Mouse (Mus musculus) kidney, embryonic 16.5 days (tissue): ENCODE results near the gene Ece1. TPM values are rescaled to one million over a fixed set of nuclear protein-coding genes. Genes with fewer than 3 reads are reported as not detected.

Experiments used
- ATAC-seq: fragments of 200-750 bp; cut with Nextera tagmentation; 2 replicates; pipeline ENCODE4 v1.8.0; 2017; ENCODE audit warnings: moderate TSS enrichment; ENCODE audit not compliant: low FRiP score, low TSS enrichment
- H3K27ac ChIP-seq: fragments of 300-500 bp; sonication (generic); 2 replicates; pipeline ENCODE4 v1.5.1; 2014; ENCODE audit warnings: low read length
- H3K27me3 ChIP-seq: fragments of 300-500 bp; sonication (generic); 2 replicates; pipeline ENCODE4 v1.6.1; 2014; ENCODE audit warnings: low read length, control low read depth, mixed read lengths; ENCODE audit not compliant: insufficient read depth
- H3K36me3 ChIP-seq: fragments of 300-500 bp; sonication (generic); 2 replicates; pipeline ENCODE4 v1.6.1; 2014; ENCODE audit warnings: low read length, control low read depth, mixed read lengths; ENCODE audit not compliant: insufficient read depth
- H3K4me1 ChIP-seq: fragments of 300-500 bp; sonication (generic); 2 replicates; pipeline ENCODE4 v1.6.1; 2014; ENCODE audit warnings: low read length, control low read depth, mixed read lengths; ENCODE audit not compliant: insufficient read depth
- H3K4me2 ChIP-seq: fragments of 300-500 bp; sonication (generic); replicated peaks from 2 replicates; pipeline ENCODE4 v1.6.1; 2014; ENCODE audit warnings: low read depth, low read length
- H3K4me3 ChIP-seq: fragments of 300-500 bp; sonication (generic); 2 replicates; pipeline ENCODE4 v1.5.1; 2014; ENCODE audit warnings: mild to moderate bottlenecking, low read length
- H3K9ac ChIP-seq: fragments of 300-500 bp; sonication (generic); replicated peaks from 2 replicates; pipeline ENCODE4 v1.6.1; 2014; ENCODE audit warnings: low read length
- H3K9me3 ChIP-seq: fragments of 300-500 bp; sonication (generic); 2 replicates; pipeline ENCODE4 v1.6.1; 2016; ENCODE audit warnings: low read length, control low read depth
- WGBS: fragments of 180-500 bp; shearing (Covaris S2); extraction: QIAGEN DNeasy Blood & Tissue Kit; methylation state at CpG from one replicate; pipeline ENCODE4 v1.1.7; 2014; 5-methylcytosine and 5-hydroxymethylcytosine counted together
- polyA plus RNA-seq: library from polyadenylated mRNA; unstranded; fragments of >200 nt; fragmentation: Nextera tagmentation; extraction: Ambion mirVana; gene quantifications from 2 replicates; pipeline ENCODE4 v1.2.1, GENCODE M21; 2015

Ece1 gene
- polyA plus RNA-seq, 1 experiment from 2014 or later: 55.5 TPM

DNA sequence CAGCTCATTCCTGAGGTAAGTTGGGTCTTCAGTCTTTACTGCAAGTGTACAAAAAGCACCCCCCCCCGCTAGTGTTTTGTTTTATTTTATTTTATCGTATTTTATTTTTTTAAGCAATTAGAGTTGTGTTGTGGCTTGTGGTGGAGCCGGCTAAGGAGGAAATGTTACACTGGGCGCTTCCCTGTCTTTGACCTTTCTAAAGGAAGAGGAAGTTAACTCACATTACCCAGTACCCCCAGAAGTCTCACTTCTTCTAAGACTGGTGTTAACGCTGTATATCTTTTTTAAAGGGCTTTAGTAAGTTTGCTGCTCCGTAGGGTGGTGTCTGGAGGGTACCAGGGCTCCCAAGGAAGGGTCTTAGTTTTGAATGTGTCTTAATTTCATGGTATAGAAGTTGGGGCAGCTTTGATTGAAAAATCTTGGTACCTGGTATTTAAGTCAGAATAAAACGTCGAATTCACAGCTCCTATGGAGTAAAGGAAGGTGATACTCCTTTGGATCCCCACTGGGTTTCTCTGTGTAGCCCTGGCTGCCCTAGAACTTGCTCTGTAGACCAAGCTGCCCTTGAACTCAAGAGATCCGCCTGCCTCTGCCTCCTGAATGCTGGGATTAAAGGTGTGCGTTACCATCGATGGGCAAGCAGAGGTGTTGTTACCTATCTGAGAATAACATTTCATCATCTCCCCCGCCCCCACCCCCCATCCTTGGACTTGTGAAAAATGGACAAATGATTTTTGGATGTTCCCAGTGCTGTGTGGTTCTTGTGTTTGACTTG lies 132.7 kb downstream of the Ece1 start:
- no peak for ATAC-seq
- H3K9me3 ChIP-seq: peaks cover 6% of the 10 kb centered on the region; the same call in 1 of the 2 replicates
- peak overlapping the region; percentile 96 for H3K9ac ChIP-seq
- 33% methylated on average over 12 of the region's 12 CpGs for WGBS
- H3K27ac ChIP-seq: peak overlapping the region; percentile 90; the same call in 1 of the 2 replicates
- H3K27me3 ChIP-seq: no peaks in the 10 kb centered on the region
- H3K36me3 ChIP-seq: peaks cover 28% of the 10 kb centered on the region
- peak overlapping the region; percentile 82 for H3K4me3 ChIP-seq
- peak overlapping the region; percentile 70 for H3K4me2 ChIP-seq
- H3K4me1 ChIP-seq: peaks cover 35% of the 10 kb centered on the region

DNA sequence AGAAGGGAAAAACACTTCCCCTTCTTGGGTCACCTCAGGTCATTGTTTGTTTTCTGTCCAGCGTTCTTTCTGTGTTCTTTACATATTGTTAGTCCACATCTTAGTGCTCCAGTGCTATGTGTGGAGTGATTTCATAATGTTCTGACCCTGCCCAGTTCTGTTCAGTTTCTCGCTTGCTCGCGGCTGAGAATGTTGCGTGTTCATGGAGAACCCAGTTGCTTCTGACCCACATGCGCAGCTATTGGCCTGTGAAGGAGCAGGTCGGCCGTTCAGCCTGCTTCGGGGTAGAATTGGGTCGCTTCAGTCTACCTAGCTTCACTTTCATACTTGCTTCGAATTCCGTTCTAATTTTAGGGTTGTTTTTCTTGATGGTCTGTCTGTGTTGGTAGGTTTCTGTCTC lies 133.4 kb downstream of the Ece1 start:
- Histone ChIP-seq H3K27ac (peak overlapping the region; percentile 10; the same call in 1 of the 2 replicates), H3K9me3 (peaks cover 6% of the 10 kb centered on the region; the same call in 1 of the 2 replicates), H3K4me1 (peaks cover 38% of the 10 kb centered on the region), H3K4me2 (peak overlapping the region; percentile 70), H3K9ac (peak overlapping the region; percentile 96), H3K27me3 (no peaks in the 10 kb centered on the region), H3K36me3 (peaks cover 28% of the 10 kb centered on the region), H3K4me3 (peak overlapping the region; percentile 82)
- WGBS: 51% methylated on average over 12 of the region's 12 CpGs
- no peak for ATAC-seq

- Histone ChIP-seq H3K4me2 (no peak overlapping the region), H3K4me1 (peaks cover 29% of the 10 kb centered on the region), H3K4me3 (no peak overlapping the region), H3K27me3 (no peaks in the 10 kb centered on the region), H3K27ac (no peak overlapping the region), H3K9ac (no peak overlapping the region), H3K9me3 (peaks cover 6% of the 10 kb centered on the region; the same call in 1 of the 2 replicates), H3K36me3 (peaks cover 35% of the 10 kb centered on the region)
- 73% methylated on average over 4 of the region's 4 CpGs for WGBS
- no peak for ATAC-seq
Observed at GRCm38 (mm10) chr4:137998232-137998631, 136.2 kb downstream of the Ece1 start.

DNA sequence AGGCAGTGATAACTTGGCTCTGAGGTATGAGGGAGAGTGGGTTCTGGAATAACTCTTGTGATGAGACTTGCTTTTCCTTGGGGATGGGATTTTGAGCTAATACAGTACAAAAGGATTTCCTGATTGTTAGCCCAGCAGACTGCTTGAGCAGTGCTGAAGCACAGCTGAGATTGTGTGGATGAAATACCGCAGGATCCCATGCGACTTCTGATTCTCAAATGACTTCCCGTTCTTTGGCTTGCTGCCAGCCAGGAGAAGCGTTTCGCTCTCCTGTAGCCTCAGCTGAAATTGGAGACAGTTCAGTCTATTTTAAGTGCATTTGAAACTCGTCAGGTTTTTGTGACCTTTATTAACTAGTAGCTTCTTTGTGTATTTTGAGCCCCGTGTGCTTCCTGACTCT lies 138.6 kb downstream of the Ece1 start:
- Histone ChIP-seq H3K9ac (no peak overlapping the region), H3K4me1 (peaks cover 19% of the 10 kb centered on the region), H3K9me3 (peaks cover 6% of the 10 kb centered on the region; the same call in 1 of the 2 replicates), H3K36me3 (peaks cover 46% of the 10 kb centered on the region), H3K27ac (no peak overlapping the region), H3K27me3 (no peaks in the 10 kb centered on the region), H3K4me2 (no peak overlapping the region), H3K4me3 (no peak overlapping the region)
- ATAC-seq: no peak
- 15% methylated on average over 7 of the region's 7 CpGs for WGBS

DNA sequence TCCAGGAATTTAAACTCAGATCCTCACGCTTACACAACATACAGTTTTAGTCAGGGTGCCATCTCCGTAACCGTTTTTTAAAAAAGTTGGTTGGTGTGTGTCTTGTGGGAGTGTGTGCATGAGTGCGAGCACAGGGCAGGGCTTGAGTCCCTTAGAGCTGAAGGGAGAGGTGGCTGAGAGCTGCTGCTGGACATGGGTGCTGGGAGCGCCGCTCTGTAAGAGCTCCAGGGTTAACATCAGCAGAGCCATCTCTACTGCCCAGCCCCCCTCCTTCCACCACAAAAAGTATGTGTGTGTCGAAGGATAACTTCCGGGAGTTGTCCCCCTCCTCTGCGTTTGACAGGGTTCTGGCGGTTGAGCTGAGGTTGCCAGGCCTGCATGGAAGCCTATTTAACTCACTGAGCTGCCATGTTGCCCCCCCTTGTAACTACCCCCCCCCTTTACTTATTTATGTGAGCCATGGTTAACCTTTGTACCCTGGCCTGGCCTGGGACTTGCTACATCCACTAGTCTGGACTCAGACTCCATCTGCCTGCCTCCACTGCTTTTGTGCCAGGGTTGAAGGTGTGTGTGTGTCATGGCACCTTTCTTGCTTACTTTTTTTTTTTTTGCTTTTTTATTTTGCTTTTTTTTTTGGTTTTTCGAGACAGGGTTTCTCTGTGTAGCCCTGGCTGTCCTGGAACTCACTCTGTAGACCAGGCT lies 142.0 kb downstream of the Ece1 start:
- H3K4me3 ChIP-seq: no peak overlapping the region
- no peaks in the 10 kb centered on the region for H3K27me3 ChIP-seq
- H3K9me3 ChIP-seq: peaks cover 2% of the 10 kb centered on the region; the same call in 1 of the 2 replicates
- no peak overlapping the region for H3K9ac ChIP-seq
- no peak overlapping the region for H3K27ac ChIP-seq
- no peak overlapping the region for H3K4me2 ChIP-seq
- H3K36me3 ChIP-seq: peaks cover 40% of the 10 kb centered on the region
- peak; percentile 40; the same call in 1 of the 2 replicates for ATAC-seq
- peaks cover 8% of the 10 kb centered on the region for H3K4me1 ChIP-seq
- 74% methylated on average over 11 of the region's 11 CpGs for WGBS

DNA sequence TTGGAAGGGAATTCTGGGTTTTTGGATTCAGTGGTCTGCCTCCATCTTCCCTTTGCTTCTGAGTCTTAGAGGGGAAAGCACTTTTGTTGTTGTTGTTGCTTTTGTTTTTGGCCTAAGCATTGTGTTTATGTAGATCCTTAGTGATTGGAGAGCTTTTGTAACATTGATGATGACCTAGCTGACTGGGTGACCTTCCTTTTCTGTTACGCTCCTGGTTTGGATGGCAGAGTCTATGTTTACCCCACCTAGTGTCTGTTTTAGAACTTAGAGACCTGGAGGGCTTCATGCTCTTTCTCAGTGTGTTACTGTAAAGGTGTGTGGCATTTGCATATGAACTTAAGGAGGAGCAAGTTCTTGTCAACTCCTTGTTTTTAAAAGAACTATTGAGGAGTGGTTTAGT lies 143.7 kb downstream of the Ece1 start:
- Histone ChIP-seq H3K27ac (no peak overlapping the region), H3K36me3 (peaks cover 47% of the 10 kb centered on the region), H3K9ac (no peak overlapping the region), H3K27me3 (no peaks in the 10 kb centered on the region), H3K9me3 (no peaks in the 10 kb centered on the region), H3K4me3 (no peak overlapping the region), H3K4me1 (peaks cover 1% of the 10 kb centered on the region), H3K4me2 (no peak overlapping the region)
- no peak for ATAC-seq
- WGBS: 90% methylated on average over 1 of the region's 1 CpGs

DNA sequence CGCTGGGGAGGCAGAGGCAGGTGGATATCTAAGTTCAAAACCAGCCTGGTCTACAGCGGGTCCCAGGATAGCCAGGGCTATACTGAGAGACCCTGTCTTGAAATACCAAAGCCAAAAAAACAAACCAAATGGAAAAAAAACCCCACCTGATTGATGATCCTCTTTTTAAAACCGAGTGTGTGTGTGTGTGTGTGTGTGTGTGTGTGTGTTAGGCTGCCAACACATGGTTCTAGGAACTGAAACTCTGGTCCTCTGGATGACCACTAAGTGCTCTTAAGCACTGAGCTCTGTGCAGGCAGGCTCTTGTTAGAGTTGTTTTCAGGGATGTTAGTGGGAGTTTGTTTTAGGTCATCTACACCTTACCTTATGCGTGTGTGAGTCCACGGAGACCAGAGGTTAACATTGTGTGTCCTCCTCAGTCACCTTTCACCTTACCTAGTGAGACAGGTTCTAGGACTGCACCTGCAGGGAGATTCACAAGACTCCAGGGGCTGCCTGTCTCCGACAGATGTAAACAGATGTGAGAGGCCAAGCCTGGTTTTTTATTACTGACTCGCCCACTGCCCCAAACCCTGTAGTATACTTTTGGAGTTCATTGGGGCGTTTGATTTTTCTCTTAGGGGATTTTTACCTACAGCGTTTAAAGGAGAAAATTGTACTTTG lies 145.0 kb downstream of the Ece1 start:
- Histone ChIP-seq H3K27me3 (no peaks in the 10 kb centered on the region), H3K27ac (no peak overlapping the region), H3K4me2 (no peak overlapping the region), H3K4me1 (no peaks in the 10 kb centered on the region), H3K9me3 (no peaks in the 10 kb centered on the region), H3K36me3 (peaks cover 49% of the 10 kb centered on the region), H3K9ac (no peak overlapping the region), H3K4me3 (no peak overlapping the region)
- no peak for ATAC-seq
- 69% methylated on average over 9 of the region's 9 CpGs for WGBS

- 0 out of 2 replicates have a peak, but pooled peaks have one; percentile 64 for ATAC-seq
- peaks cover 51% of the 10 kb centered on the region for H3K36me3 ChIP-seq
- no peaks in the 10 kb centered on the region for H3K27me3 ChIP-seq
- no peaks in the 10 kb centered on the region for H3K9me3 ChIP-seq
- 78% methylated on average over 6 of the region's 6 CpGs for WGBS
- H3K27ac ChIP-seq: no peak overlapping the region
- H3K4me1 ChIP-seq: no peaks in the 10 kb centered on the region
- H3K4me2 ChIP-seq: no peak overlapping the region
- H3K4me3 ChIP-seq: no peak overlapping the region
- H3K9ac ChIP-seq: no peak overlapping the region
Observed at GRCm38 (mm10) chr4:138008646-138009045, 146.6 kb downstream of the Ece1 start.

DNA sequence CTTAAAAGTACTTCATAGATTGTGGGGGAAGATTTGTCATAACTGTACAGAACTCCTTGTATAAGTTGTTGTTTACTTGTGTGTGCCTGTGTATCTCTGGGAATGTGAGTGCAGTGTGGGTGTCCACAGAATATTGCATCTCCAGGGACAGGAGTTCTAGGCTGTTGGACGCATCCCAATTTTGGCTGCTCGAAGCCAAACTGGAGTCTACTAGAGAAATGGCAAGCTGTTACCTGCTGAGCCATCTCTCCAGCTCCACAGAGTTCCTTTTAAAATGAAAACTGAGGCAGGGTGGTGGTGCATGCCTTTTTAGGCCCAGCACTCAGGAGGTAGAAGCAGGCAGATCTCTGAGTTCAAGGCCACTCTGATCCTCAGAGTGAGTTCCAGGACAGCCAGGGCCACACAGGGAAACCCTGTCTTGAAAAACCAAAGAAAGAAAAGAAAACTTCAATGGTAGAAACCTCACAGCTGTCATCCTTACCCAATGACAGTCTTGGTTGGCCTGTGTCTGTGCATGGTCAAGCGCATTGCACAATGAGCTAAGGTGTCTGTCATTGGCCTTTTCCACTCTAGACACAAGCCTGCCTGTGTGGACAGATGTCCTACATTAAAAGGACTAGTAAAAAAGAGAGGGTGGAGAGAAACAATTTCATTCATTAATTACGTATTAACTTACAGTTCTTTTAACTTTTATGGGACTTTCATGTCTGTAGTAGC lies 147.9 kb downstream of the Ece1 start:
- 87% methylated on average over 4 of the region's 4 CpGs for WGBS
- H3K36me3 ChIP-seq: peaks cover 53% of the 10 kb centered on the region

More for the DNA sequence above, 147.9 kb downstream of the Ece1 start:
- Histone ChIP-seq H3K4me3 (no peak overlapping the region), H3K9ac (no peak overlapping the region), H3K27ac (no peak overlapping the region), H3K27me3 (no peaks in the 10 kb centered on the region), H3K4me2 (no peak overlapping the region), H3K4me1 (no peaks in the 10 kb centered on the region), H3K9me3 (no peaks in the 10 kb centered on the region)
- ATAC-seq: no peak
